ENCODE assay signal across 14 mouse cellular contexts in genomic region chr12:28622167-28622532, GRCm38 (mm10). TPM values are rescaled to one million over a fixed set of nuclear protein-coding genes. Genes with fewer than 3 reads are reported as not detected.
DNase-seq lines count a peak whose midpoint lies in the region; ATAC-seq and TF ChIP-seq lines count a peak whose summit lies in the region.
"Had no signal": no experiment of that assay in that cellular context is flagged by ENCODE, and none has a peak within 500 bp of the region (broad histone marks: within the 10 kb centered on the region; RNA-seq: fewer than 3 reads in every experiment).

No protein-coding gene starts in this region.

- peak; percentile 75 for ATAC-seq in frontal cortex, adult (ENCODE audit: low TSS enrichment)
- ATAC-seq: hindbrain, postnatal 0 days had no signal

- no peak for DNase-seq in frontal cortex, postnatal 25 days (ENCODE audit: low spot score in 2 of 2)
- DNase-seq in layer of hippocampus, adult 2 months (ENCODE audit: low spot score in 2 of 2): peak; percentile 44 to 52
- no peak for DNase-seq in layer of hippocampus, postnatal 25 days (ENCODE audit: extremely low spot score in 1 of 2, low spot score in 1 of 2)
- DNase-seq in urinary bladder, postnatal 14 days (ENCODE audit: low spot score): peak; percentile 20
- no peak for DNase-seq in urinary bladder, adult 18-20 months (ENCODE audit: low spot score in 2 of 2)
- no peak for DNase-seq in adrenal gland, adult (ENCODE audit: inconsistent age in 2 of 2, low spot score in 1 of 2)
- DNase-seq in cerebellum, postnatal 25 days: no peak
- DNase-seq: adrenal gland, postnatal 36 days; gastrocnemius, postnatal 10 days; midbrain, embryonic 14.5 days; spleen, adult 18-20 months had no signal

- H3K27ac ChIP-seq in layer of hippocampus, adult 2 months: peak overlapping the region; percentile 75; the same call in 1 of the 2 replicates
- H3K27ac ChIP-seq: hindbrain, postnatal 0 days had no signal

- no peak for TF ChIP-seq CTCF in layer of hippocampus, adult 2 months (conservative IDR thresholded peaks at IDR 0.05)

- no peak overlapping the region for H3K4me3 ChIP-seq in layer of hippocampus, adult 2 months

RNA-seq across cellular contexts. Expression of gene Colec11, which starts 1.0 kb away (rescaled TPM):
- 1 to 10 TPM in 1 of 2 experiments, under 1 TPM in 1; 0.95 to 1.2 TPM for total RNA-seq in layer of hippocampus, adult 2 months (2021)
- total RNA-seq in layer of hippocampus, postnatal 25 days (2021): under 1 TPM; 0.42 to 0.69 TPM
- total RNA-seq: common myeloid progenitor, adult 5-6 weeks had no signal

RNA-seq across cellular contexts. Expression of gene Rps7, which starts 13.6 kb away (rescaled TPM):
- total RNA-seq in layer of hippocampus, adult 2 months (2021): 100 to 1,000 TPM; 301 to 311 TPM
- 100 to 1,000 TPM; 257 to 314 TPM for total RNA-seq in layer of hippocampus, postnatal 25 days (2021)

RNA-seq across cellular contexts. Expression of gene Rnaseh1, which starts 27.3 kb away (rescaled TPM):
- total RNA-seq in layer of hippocampus, adult 2 months (2021): 10 to 100 TPM; 12.8 to 14.3 TPM
- total RNA-seq in layer of hippocampus, postnatal 25 days (2021): 10 to 100 TPM; 12.0 to 16.9 TPM

RNA-seq across cellular contexts. Expression of gene Allc, which starts 39.8 kb away (rescaled TPM):
- under 1 TPM; 0.32 to 0.56 TPM for total RNA-seq in layer of hippocampus, adult 2 months (2021)
- total RNA-seq in layer of hippocampus, postnatal 25 days (2021): under 1 TPM; 0.44 to 0.45 TPM
- total RNA-seq: adrenal gland, postnatal 36 days; common myeloid progenitor, adult 5-6 weeks; gastrocnemius, postnatal 10 days; hindbrain, postnatal 0 days had no signal

RNA-seq across cellular contexts. Expression of gene Adi1, which starts 52.9 kb away (rescaled TPM):
- 10 to 100 TPM; 37.0 to 41.0 TPM for total RNA-seq in layer of hippocampus, adult 2 months (2021)
- total RNA-seq in layer of hippocampus, postnatal 25 days (2021): 10 to 100 TPM; 29.7 to 35.0 TPM

Comparison
In these comparisons a context has a peak if more than half of its experiments do, and no peak if none do; other contexts are left out.
1. DNase-seq: peak in layer of hippocampus, adult 2 months (2 of 2) and urinary bladder, postnatal 14 days (single experiment); none in frontal cortex, postnatal 25 days (0 of 2), layer of hippocampus, postnatal 25 days (0 of 2), urinary bladder, adult 18-20 months (0 of 2), adrenal gland, adult (0 of 2) and cerebellum, postnatal 25 days (0 of 2).